Mouse (Mus musculus): ENCODE measurements at regions not wholly inside any gene's neighbourhood (a gene's known extent, or its start where the extent isn't known, plus 50 kb on each side); places are given as distances from the start of the nearest gene placed in this dataset.

- peak; percentile 58 for ATAC-seq (ENCODE audit: low TSS enrichment)
Measured at GRCm38 (mm10) chr12:58743800-58744199, 268.0 kb downstream of the Sec23a start.

- no peak for ATAC-seq (ENCODE audit: low TSS enrichment)
Measured at GRCm38 (mm10) chr12:58728094-58728493, 283.7 kb downstream of the Sec23a start.

DNA sequence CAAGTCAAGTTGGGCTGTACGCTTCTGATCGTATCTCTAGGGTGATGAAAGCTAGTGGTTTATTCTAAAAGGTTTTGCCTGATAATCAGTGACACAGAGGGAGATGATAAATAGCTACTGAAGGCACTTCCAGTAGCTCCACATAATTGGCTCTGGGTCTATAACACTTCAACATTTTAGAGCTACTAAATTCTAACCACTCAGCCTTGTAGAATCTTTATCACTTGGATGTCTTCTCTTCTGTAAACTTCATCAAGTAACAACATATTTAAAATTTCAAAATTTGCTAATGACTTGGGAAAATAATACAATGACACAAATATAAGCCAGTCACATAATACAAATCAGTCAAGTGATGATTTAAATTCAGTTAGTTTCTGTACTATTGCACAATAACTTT, 284.3 kb downstream of the Sec23a start:
- ATAC-seq (ENCODE audit: low TSS enrichment): no peak

DNA sequence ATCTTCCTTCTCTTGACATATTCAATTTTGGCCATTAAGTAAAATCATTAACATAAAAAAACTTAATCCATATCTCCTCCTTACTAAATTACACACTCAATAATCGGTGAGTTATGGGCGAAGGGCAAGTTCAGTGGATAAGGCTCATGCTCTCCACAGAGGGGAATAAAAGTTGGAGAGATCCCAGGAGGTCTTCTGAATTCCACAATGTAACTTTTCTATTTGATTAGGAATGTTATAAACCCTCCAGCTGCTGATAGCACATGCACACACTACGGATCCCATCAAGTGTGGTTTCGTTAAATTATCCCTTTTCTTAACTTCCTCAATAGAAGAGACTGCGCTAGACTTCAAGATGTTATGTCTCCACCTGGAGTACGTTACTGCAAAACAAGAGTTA, 293.9 kb downstream of the Sec23a start:
- ATAC-seq (ENCODE audit: low TSS enrichment): no peak

DNA sequence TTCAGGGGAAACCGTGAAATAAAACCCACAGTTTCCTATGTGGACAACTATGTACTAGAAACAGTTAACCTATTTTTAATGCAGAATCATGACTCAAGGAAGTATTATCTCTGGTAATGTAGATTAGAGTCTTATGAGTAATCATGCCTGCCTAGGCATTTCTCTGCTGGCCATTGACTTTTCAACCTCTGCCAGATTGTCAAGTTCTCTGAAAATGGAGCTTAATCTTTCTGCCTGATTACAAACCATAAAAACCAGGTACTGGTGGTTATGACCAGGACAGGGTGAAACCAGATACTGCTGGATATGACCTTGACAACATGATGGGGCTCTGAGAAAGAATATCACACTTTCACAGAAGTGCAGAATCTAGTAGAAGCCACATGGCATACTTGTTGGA, 297.6 kb downstream of the Sec23a start:
- ATAC-seq (ENCODE audit: low TSS enrichment): no peak

- ATAC-seq (ENCODE audit: low TSS enrichment): peak; percentile 73
Measured at GRCm38 (mm10) chr12:58695680-58696079, 316.1 kb downstream of the Sec23a start.

- 0 out of 2 replicates have a peak, but pooled peaks have one; percentile 38 for ATAC-seq (ENCODE audit: low TSS enrichment)
Measured at GRCm38 (mm10) chr12:58669914-58670635, 341.7 kb downstream of the Sec23a start.

GRCm38 (mm10) chr12:58654530-58655056, 357.2 kb downstream of the Sec23a start:
- peak; percentile 97 for ATAC-seq (ENCODE audit: low TSS enrichment)

DNA sequence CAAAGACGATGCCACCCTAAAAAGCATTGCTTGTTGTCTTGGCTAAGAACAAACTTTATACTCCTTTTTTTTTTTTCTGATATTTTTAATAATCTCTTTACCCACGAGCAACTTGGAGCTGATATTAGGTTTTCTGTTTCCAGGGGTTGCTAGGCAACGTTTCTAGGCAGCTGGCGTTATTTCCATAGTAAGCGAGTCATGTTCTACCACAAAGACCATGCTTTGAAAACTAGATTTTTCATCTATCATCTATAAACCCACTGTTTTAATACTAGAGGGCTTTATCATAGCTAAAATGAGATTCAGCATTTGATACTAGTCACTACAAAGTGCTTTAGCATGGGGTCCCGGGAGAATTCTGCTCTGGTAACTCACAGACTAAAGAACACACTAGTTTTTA, 358.1 kb downstream of the Sec23a start:
- no peak for ATAC-seq (ENCODE audit: low TSS enrichment)

GRCm38 (mm10) chr12:58653222-58653621, 358.6 kb downstream of the Sec23a start:
- ATAC-seq (ENCODE audit: low TSS enrichment): no peak

DNA sequence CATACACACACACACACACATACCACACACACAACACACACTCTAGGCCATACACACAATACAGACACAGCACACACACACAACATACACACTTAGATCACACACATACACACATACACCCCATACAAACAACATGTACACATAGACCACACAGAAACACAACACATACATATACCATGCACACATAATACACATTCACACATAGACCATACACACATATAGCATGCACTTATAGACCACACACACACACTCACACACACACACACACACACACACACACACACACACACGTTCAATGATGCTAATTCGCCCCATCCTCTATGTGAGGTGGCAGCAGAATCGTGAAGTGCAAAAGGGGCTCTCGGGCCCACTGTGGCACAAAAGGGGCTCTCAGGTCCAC, 359.1 kb downstream of the Sec23a start:
- no peak for ATAC-seq (ENCODE audit: low TSS enrichment)

- no peak for ATAC-seq (ENCODE audit: low TSS enrichment)
Measured at GRCm38 (mm10) chr12:58648322-58648721, 363.5 kb downstream of the Sec23a start.

DNA sequence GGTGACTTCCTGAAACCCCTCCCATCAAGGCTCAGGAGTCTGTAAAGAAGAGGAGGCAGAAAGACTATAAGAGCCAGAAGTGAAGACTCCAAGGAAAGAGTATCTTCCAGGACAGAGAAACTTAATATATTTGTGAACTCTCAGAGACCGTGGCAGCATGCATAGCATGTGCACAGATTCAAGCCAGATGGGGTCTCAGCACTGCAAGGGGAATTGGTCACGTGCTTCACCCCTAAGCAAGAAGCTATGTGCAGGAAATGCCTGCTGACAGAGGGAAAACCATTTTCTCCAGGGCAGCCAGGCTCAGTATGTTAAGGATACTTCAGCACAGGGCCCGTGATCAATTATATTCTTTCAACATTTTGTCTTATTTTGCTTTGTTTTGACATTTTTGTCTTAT, 368.0 kb downstream of the Sec23a start:
- no peak for ATAC-seq (ENCODE audit: low TSS enrichment)

DNA sequence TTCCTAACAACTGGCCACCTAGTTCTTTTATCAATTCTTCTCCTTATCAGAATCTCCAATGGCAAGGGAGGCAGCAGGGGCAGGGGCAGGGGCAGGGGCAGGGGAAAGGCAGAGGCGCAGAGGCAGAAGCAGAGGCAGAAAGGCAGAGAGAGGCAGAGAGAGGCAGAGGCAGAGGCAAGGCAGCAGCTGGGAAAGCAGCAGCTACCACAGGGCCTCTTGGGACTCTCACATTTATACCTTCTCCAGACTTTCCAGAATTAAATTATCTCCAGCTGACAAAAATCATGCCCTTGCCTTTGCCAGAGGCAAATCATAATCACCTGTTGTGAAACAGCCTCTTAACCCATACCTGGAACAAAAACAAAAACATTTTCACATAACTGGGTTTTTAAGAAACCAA, 370.4 kb upstream of the Clec14a start:
- ATAC-seq (ENCODE audit: low TSS enrichment): no peak

- ATAC-seq (ENCODE audit: low TSS enrichment): no peak
Measured at GRCm38 (mm10) chr12:58638260-58638659, 369.2 kb upstream of the Clec14a start.

GRCm38 (mm10) chr12:58632529-58632928, 363.4 kb upstream of the Clec14a start:
- peak; percentile 62 for ATAC-seq (ENCODE audit: low TSS enrichment)

GRCm38 (mm10) chr12:58628817-58629216, 359.7 kb upstream of the Clec14a start:
- no peak for ATAC-seq (ENCODE audit: low TSS enrichment)

- no peak for ATAC-seq (ENCODE audit: low TSS enrichment)
Measured at GRCm38 (mm10) chr12:58625144-58625543, 356.1 kb upstream of the Clec14a start.

- peak; percentile 73; the same call in 1 of the 2 replicates for ATAC-seq (ENCODE audit: low TSS enrichment)
Measured at GRCm38 (mm10) chr12:58619508-58620310, 350.6 kb upstream of the Clec14a start.

DNA sequence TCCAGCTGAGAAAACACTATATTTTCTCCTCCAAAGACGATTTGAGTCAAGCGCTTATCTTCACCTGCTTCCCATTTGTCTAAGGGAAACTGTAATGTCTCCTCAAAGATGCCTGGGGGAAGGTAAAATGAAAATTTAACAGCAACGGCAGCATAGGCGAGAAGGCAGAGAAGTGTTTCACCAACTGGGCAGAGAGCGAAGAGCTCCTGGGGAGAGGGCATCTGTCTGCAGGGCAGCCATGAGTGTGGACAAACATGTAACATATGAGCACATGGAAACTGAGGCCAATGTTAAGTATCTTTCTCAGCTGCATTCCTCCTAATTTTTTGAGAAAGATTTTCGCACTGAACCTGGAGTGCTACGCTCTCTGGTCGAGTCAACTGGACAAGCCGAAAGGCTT, 325.7 kb upstream of the Clec14a start:
- ATAC-seq (ENCODE audit: low TSS enrichment): no peak

DNA sequence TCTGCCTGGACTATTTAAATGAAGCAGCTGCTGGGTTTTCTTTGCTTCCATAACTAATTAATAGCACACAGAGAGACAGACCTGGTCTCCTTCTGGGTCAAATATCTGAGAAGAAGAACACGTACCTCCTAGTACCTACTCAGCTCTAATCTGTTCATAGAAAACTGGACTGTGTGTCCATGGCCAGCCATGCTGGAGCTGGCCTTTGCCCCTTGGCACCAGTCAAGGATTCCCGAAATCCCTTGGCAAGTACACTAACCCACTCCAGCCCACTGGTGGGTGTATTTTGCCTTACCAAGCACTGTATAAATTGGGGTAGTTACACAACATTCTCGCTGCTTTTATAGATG, 322.4 kb upstream of the Clec14a start:
- ATAC-seq (ENCODE audit: low TSS enrichment): no peak

GRCm38 (mm10) chr12:58590547-58591479, 321.7 kb upstream of the Clec14a start:
- no peak for ATAC-seq (ENCODE audit: low TSS enrichment)
